Mouse (Mus musculus): Measurements from ENCODE around the gene Zfp428. TPM values are rescaled to one million over a fixed set of nuclear protein-coding genes. Genes with fewer than 3 reads are reported as not detected.
A peak's percentile ranks its signal among the peaks of the same experiment; 100 is the strongest.

The Zfp428 gene
- polyA plus RNA-seq, 1 experiment from 2014 or later = 336 TPM

- peak within 1 kb of the TSS; percentile 75 for H3K4me2 ChIP-seq
- no peaks in the 10 kb centered on the region for H3K27me3 ChIP-seq (replicated peaks)
- ATAC-seq (replicated peaks) = no peak; the same call in 1 of the 2 replicates
- H3K27ac ChIP-seq = peak within 1 kb of the TSS; percentile 73
- peak within 1 kb of the TSS; percentile 87 for H3K4me3 ChIP-seq
- H3K9ac ChIP-seq = peak within 1 kb of the TSS; percentile 84
- WGBS = 39% methylated on average over 13 of the region's 13 CpGs
- no peaks in the 10 kb centered on the region for H3K9me3 ChIP-seq
- no peaks in the 10 kb centered on the region for H3K36me3 ChIP-seq (replicated peaks)
- H3K4me1 ChIP-seq = peaks cover 16% of the 10 kb centered on the region
Measured at GRCm38 (mm10) chr7:24546068-24546614, 39.3 kb downstream of the Zfp428 start, which contains the start of the genes Pinlyp and Xrcc1. Pinlyp (minus strand) TSS chr7:24546118. Xrcc1 (plus strand) TSS chr7:24546289.

DNA sequence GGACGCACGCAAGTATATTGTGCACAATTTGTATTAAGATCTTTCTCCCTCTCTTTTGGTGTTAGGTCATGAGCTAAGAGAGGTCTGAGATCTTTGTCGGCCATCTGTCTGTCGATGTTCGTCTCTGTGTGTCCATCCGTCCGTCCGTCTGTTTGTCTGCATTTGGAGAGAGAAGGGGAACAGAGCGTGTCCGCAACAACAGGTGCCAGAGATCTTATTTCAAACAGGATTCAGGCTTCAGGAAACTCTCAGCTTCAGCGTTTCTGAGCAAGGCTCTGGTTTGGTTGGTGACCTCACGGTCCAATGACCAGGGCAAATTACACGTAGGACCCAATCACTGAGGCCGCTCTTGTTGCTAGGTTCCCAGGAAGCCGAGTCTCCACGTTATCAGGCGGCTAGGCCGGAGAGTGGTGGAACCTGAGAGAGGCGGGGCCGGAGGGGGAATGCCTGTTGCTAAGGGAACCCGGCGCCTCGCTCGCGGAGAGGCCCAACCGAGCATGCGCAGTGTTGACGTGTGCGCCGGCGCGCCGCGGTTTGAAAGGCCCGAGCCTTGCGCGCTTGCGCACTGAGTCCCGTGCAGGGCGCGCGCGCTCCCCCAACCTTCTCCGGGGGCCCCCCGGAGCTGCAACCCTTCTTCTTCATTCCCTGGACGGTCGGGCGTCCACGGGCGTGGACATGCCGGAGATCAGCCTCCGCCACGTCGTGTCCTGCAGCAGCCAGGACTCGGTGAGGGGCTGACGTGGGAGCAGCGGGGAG is 40.0 kb downstream of the Zfp428 start:
- Histone ChIP-seq H3K27ac (peak overlapping the region; percentile 73), H3K9ac (peak overlapping the region; percentile 84), H3K4me1 (peaks cover 16% of the 10 kb centered on the region), H3K4me2 (peak overlapping the region; percentile 75), H3K27me3 (replicated peaks) (no peaks in the 10 kb centered on the region), H3K4me3 (peak overlapping the region; percentile 87), H3K36me3 (replicated peaks) (no peaks in the 10 kb centered on the region; the same call in 1 of the 2 replicates), H3K9me3 (no peaks in the 10 kb centered on the region)
- ATAC-seq (replicated peaks) = peak; percentile 98
- under 1% methylated on average over 57 of the region's 57 CpGs for WGBS

GRCm38 (mm10) chr7:24547534-24548036 is 40.8 kb downstream of the Zfp428 start:
- 25% methylated on average over 13 of the region's 13 CpGs for WGBS
- Histone ChIP-seq H3K27me3 (replicated peaks) (no peaks in the 10 kb centered on the region), H3K4me2 (peak overlapping the region; percentile 75), H3K36me3 (replicated peaks) (no peaks in the 10 kb centered on the region; the same call in 1 of the 2 replicates), H3K9ac (peak overlapping the region; percentile 84), H3K4me3 (peak overlapping the region; percentile 87), H3K9me3 (no peaks in the 10 kb centered on the region), H3K4me1 (peaks cover 16% of the 10 kb centered on the region), H3K27ac (0 out of 2 replicates have a peak overlapping the region, but pooled peaks have one; percentile 73)
- ATAC-seq (replicated peaks) = peak; percentile 28; the same call in 1 of the 2 replicates

GRCm38 (mm10) chr7:24551985-24552759 is 45.4 kb downstream of the Zfp428 start:
- peaks cover 8% of the 10 kb centered on the region for H3K4me1 ChIP-seq
- no peak overlapping the region for H3K4me2 ChIP-seq
- WGBS = 95% methylated on average over 12 of the region's 12 CpGs
- no peaks in the 10 kb centered on the region; the same call in 1 of the 2 replicates for H3K36me3 ChIP-seq (replicated peaks)
- no peak overlapping the region for H3K4me3 ChIP-seq
- ATAC-seq (replicated peaks) = no peak
- no peaks in the 10 kb centered on the region for H3K9me3 ChIP-seq
- H3K27me3 ChIP-seq (replicated peaks) = no peaks in the 10 kb centered on the region
- no peak overlapping the region for H3K9ac ChIP-seq
- no peak overlapping the region for H3K27ac ChIP-seq

DNA sequence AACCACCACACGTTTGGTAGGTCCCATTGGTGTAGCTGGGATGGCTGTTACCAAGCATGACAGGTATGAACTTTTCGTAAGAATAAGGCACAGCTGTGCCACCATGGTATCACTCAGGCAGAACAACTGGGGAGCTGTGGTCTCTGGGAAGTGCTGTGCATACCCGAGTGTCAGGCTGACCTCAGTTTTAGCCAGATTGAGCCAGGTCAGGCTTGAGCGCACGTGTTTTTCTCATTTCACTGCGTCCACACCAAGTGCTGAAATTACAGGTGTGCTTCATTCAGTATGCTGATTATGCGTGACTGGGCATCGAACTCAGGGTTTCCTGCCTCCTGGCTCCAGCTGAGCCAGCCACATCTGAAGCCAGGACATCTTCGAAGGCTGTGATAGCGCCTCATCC is 49.0 kb downstream of the Zfp428 start:
- H3K36me3 ChIP-seq (replicated peaks) = peaks cover 3% of the 10 kb centered on the region; the same call in 1 of the 2 replicates
- no peak for ATAC-seq (replicated peaks)
- 96% methylated on average over 10 of the region's 10 CpGs for WGBS
- no peak overlapping the region for H3K4me3 ChIP-seq
- H3K27ac ChIP-seq = no peak overlapping the region
- no peak overlapping the region for H3K9ac ChIP-seq
- H3K9me3 ChIP-seq = no peaks in the 10 kb centered on the region
- H3K4me2 ChIP-seq = no peak overlapping the region
- H3K27me3 ChIP-seq (replicated peaks) = no peaks in the 10 kb centered on the region
- no peaks in the 10 kb centered on the region for H3K4me1 ChIP-seq

- Histone ChIP-seq H3K4me3 (no peak overlapping the region), H3K4me2 (no peak overlapping the region), H3K27ac (no peak overlapping the region), H3K9me3 (no peaks in the 10 kb centered on the region), H3K36me3 (replicated peaks) (0 out of 2 replicates have a peak, but pooled peaks cover 9% of the 10 kb centered on the region), H3K9ac (no peak overlapping the region), H3K4me1 (no peaks in the 10 kb centered on the region), H3K27me3 (replicated peaks) (no peaks in the 10 kb centered on the region)
- ATAC-seq (replicated peaks) = no peak
- 95% methylated on average over 4 of the region's 4 CpGs for WGBS
Measured at GRCm38 (mm10) chr7:24561450-24561849, 54.6 kb downstream of the Zfp428 start.

DNA sequence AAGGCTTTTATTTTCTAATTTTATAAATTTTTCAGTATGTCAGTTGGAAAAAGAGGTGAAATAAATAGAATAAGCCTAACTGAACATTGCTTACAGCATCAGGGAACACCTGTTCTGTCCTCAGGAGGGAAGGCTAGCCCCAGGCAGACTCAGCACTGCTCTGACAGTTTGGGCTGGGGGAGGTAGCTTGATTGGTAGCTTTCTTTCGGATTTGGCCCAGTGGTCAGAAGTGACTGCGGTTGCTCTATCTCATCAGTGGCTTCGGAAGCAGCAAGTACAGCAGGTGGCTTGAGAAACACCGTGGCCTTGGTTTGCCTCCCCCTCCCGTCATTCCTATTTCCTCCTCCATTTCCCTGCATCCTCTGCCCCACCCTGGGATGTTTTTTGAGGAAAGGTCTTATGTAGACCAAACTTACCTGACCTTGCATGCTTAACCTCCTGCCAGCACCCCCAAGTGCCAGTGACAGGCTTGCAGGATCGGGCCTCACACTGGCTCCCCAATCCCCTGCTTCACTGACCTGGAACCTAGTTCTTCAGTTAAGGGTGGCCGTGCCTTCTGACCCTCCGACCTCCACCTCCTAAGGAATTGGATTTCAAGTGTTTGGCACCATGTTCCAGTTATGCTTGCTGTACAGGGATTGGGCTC is 56.5 kb downstream of the Zfp428 start:
- Histone ChIP-seq H3K4me2 (no peak overlapping the region), H3K27ac (no peak overlapping the region), H3K27me3 (replicated peaks) (no peaks in the 10 kb centered on the region), H3K9me3 (no peaks in the 10 kb centered on the region), H3K36me3 (replicated peaks) (peaks cover 20% of the 10 kb centered on the region; the same call in 1 of the 2 replicates), H3K4me3 (no peak overlapping the region), H3K4me1 (no peaks in the 10 kb centered on the region), H3K9ac (no peak overlapping the region)
- ATAC-seq (replicated peaks) = no peak
- 88% methylated on average over 8 of the region's 8 CpGs for WGBS

DNA sequence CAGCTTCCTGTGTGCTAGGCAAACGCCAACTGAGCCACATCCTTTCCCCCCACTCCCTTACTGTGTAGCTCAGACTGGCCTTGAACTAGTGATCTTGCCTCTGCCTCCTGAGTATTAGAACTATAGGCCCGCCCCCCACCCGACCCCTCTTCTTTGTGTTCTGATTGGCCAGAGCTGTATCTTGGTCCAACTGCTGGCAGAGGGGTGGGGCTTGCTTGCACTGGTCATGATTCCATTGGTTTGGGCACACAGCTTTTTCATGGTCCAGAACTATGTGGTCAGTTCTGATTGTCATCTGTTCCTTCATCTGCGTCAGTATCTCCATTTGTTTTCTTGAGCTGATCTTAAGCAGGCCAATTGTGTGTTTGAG is 57.0 kb downstream of the Zfp428 start:
- Histone ChIP-seq H3K9me3 (no peaks in the 10 kb centered on the region), H3K4me2 (no peak overlapping the region), H3K36me3 (replicated peaks) (peaks cover 20% of the 10 kb centered on the region; the same call in 1 of the 2 replicates), H3K4me1 (no peaks in the 10 kb centered on the region), H3K4me3 (no peak overlapping the region), H3K27ac (no peak overlapping the region), H3K27me3 (replicated peaks) (no peaks in the 10 kb centered on the region), H3K9ac (no peak overlapping the region)
- ATAC-seq (replicated peaks) = no peak
- 92% methylated on average over 4 of the region's 4 CpGs for WGBS

DNA sequence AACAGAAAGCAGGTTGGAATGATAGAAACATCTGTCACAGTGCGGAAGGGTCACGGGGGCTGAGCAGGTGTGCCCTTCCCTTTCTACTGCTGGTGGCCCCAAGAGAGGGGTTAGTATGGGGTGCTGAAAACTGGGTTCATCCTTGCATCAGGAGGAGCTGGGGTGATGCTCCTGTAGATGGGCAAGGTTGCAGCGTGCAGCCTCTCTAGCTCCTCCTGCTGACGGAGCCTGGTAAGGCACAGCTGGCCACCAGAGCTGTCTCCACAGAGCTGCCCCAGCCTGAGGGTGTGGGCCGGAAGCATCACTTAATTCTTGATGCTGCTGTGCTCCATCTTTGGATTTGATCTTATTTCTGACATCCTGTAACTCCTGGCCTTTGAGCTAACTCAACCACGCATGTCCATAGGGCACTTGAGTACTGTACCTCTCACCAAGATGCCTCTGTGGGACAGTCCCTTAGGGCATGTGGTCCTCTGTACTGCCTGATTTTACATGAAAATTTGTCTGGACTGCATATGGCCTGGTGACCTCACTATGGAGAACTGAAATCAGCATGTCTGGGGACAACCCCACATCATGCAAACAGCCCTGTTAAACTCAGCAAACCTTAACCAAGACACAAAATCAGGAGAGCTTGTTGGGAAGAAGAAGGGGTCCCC is 57.9 kb downstream of the Zfp428 start:
- no peaks in the 10 kb centered on the region for H3K9me3 ChIP-seq
- ATAC-seq (replicated peaks) = no peak
- peaks cover 20% of the 10 kb centered on the region; the same call in 1 of the 2 replicates for H3K36me3 ChIP-seq (replicated peaks)
- no peak overlapping the region for H3K9ac ChIP-seq
- no peaks in the 10 kb centered on the region for H3K4me1 ChIP-seq
- no peak overlapping the region for H3K27ac ChIP-seq
- H3K4me2 ChIP-seq = no peak overlapping the region
- 66% methylated on average over 6 of the region's 6 CpGs for WGBS
- no peaks in the 10 kb centered on the region for H3K27me3 ChIP-seq (replicated peaks)
- no peak overlapping the region for H3K4me3 ChIP-seq

Data from midbrain, embryonic 15.5 days (tissue).